Mouse (Mus musculus) Patski (cell line): ENCODE data around the gene Mettl27. TPM values are rescaled to one million over a fixed set of nuclear protein-coding genes. Genes with fewer than 3 reads are reported as not detected.

Experiments used
- ATAC-seq: fragments of 100-300 bp; one replicate; pipeline ENCODE4 v1.8.0; 2021
- CTCF ChIA-PET: fragments of 350-600 bp; sonication (Branson Sonifier 250); formaldehyde crosslinking; loops from one replicate; lab custom pipeline; 2022; ENCODE audit warnings: inconsistent platforms; lab: Charles Lee
- POLR2A ChIA-PET: fragments of 350-600 bp; sonication (Branson Sonifier 250); formaldehyde crosslinking; loops from one replicate; lab custom pipeline; 2022; ENCODE audit warnings: antibody characterized with exemption, inconsistent platforms; lab: Charles Lee
- DNase-seq: peaks from one replicate; pipeline ENCODE4 v3.0.0-alpha.2; 2011; ENCODE audit warnings: low read depth, low spot score
- H3K27me3 ChIP-seq: fragments of 371-371 bp; one replicate; pipeline ENCODE4 v1.5.1; 2021
- CTCF ChIP-seq: fragments of 100-300 bp; IDR thresholded peaks from one replicate; pipeline ENCODE4 v1.5.1; 2021
- in situ Hi-C: fragments of 300-500 bp; cut with MboI; formaldehyde crosslinking; loops from 3 replicates; pipeline ENCODE4 v1.11.1; 2018; ENCODE audit warnings: low pct_unique_long_range_greater_than_20kb, mixed read lengths
- polyA plus RNA-seq: library from polyadenylated mRNA; unstranded; gene quantifications from one replicate; pipeline ENCODE4 v1.2.3, GENCODE M21; 2021

Gene Mettl27
- polyA plus RNA-seq = 27.5 TPM

GRCm38 (mm10) chr5:134932179-134932902 is at the start of gene Mettl27:
Gene Mettl27 (plus strand): TSS chr5:134932368.
- POLR2A ChIA-PET = interaction anchor here (0.6 to 2.6 kb wide), 3 partner anchors 10 to 955 kb away, joined by 3 to 17 read pairs (median 4); partner anchors contain the start of gene Hspb1
- in situ Hi-C loops = no loop called here
- DNase-seq (peak; percentile 71), ATAC-seq (peak; percentile 94)
- no peak for TF ChIP-seq CTCF
- CTCF ChIA-PET = interaction anchor here (0.7 to 6.4 kb wide), 7 partner anchors 20 to 83 kb away, joined by 3 to 86 read pairs (median 4); no protein-coding TSS in a partner anchor
- no peaks in the 10 kb centered on the region for H3K27me3 ChIP-seq

GRCm38 (mm10) chr5:134883077-134883476 is 49.1 kb upstream of the Mettl27 start:
- ATAC-seq (no peak), DNase-seq (no peak)
- POLR2A ChIA-PET = no interaction called here
- CTCF ChIA-PET = no interaction called here
- no peak for TF ChIP-seq CTCF
- H3K27me3 ChIP-seq = peaks cover 9% of the 10 kb centered on the region
- in situ Hi-C loops = no loop called here

- no peak for TF ChIP-seq CTCF
- DNase-seq (no peak), ATAC-seq (no peak)
- ChIA-PET POLR2A (interaction anchor here (0.7 kb wide), 1 partner anchor 120 kb away, joined by 3 read pairs; no protein-coding TSS in a partner anchor), CTCF (interaction anchor here (0.7 kb wide), 1 partner anchor 19 kb away, joined by 3 read pairs; no protein-coding TSS in a partner anchor)
- peaks cover 6% of the 10 kb centered on the region for H3K27me3 ChIP-seq
- in situ Hi-C loops = no loop called here
Measured at GRCm38 (mm10) chr5:134887447-134888335, 44.5 kb upstream of the Mettl27 start.

GRCm38 (mm10) chr5:134888505-134888904 is 43.7 kb upstream of the Mettl27 start:
- TF ChIP-seq CTCF = no peak
- H3K27me3 ChIP-seq = peaks cover 6% of the 10 kb centered on the region
- POLR2A ChIA-PET = no interaction called here
- in situ Hi-C loops = no loop called here
- CTCF ChIA-PET = interaction anchor here (0.7 kb wide), 1 partner anchor 19 kb away, joined by 3 read pairs; no protein-coding TSS in a partner anchor
- no peak for DNase-seq
- no peak for ATAC-seq

GRCm38 (mm10) chr5:134890601-134891054 is 41.5 kb upstream of the Mettl27 start:
- ChIA-PET CTCF (no interaction called here), POLR2A (no interaction called here)
- peaks cover 6% of the 10 kb centered on the region for H3K27me3 ChIP-seq
- no peak for TF ChIP-seq CTCF
- DNase-seq (no peak), ATAC-seq (no peak)
- in situ Hi-C loops = no loop called here

- peaks cover 6% of the 10 kb centered on the region for H3K27me3 ChIP-seq
- ATAC-seq (no peak), DNase-seq (no peak)
- no peak for TF ChIP-seq CTCF
- in situ Hi-C loops = no loop called here
- ChIA-PET POLR2A (no interaction called here), CTCF (interaction anchor here (1.5 kb wide), 1 partner anchor 42 kb away, joined by 3 read pairs; no protein-coding TSS in a partner anchor)
Measured at GRCm38 (mm10) chr5:134891552-134891951, 40.6 kb upstream of the Mettl27 start.

GRCm38 (mm10) chr5:134892717-134893116 is 39.5 kb upstream of the Mettl27 start:
- DNase-seq (no peak), ATAC-seq (no peak)
- peaks cover 3% of the 10 kb centered on the region for H3K27me3 ChIP-seq
- in situ Hi-C loops = no loop called here
- no peak for TF ChIP-seq CTCF
- ChIA-PET POLR2A (interaction anchor here (0.7 kb wide), 1 partner anchor 136 kb away, joined by 3 read pairs; no protein-coding TSS in a partner anchor), CTCF (interaction anchor here (1.5 kb wide), 1 partner anchor 43 kb away, joined by 3 read pairs; no protein-coding TSS in a partner anchor)

GRCm38 (mm10) chr5:134895291-134895690 is 36.9 kb upstream of the Mettl27 start:
- ChIA-PET CTCF (interaction anchor here (1.6 kb wide), 1 partner anchor 12 kb away, joined by 8 read pairs; no protein-coding TSS in a partner anchor), POLR2A (interaction anchor here (0.6 kb wide), 1 partner anchor 18 kb away, joined by 3 read pairs; no protein-coding TSS in a partner anchor)
- DNase-seq (no peak), ATAC-seq (no peak)
- H3K27me3 ChIP-seq = peaks cover 7% of the 10 kb centered on the region
- TF ChIP-seq CTCF = no peak
- in situ Hi-C loops = no loop called here

GRCm38 (mm10) chr5:134896965-134897364 is 35.2 kb upstream of the Mettl27 start:
- POLR2A ChIA-PET = interaction anchor here (0.6 to 1.2 kb wide), 2 partner anchors 189 to 362 kb away, joined by 3 to 7 read pairs; no protein-coding TSS in a partner anchor
- no peak for TF ChIP-seq CTCF
- CTCF ChIA-PET = interaction anchor here (1.2 kb wide), 1 partner anchor 10 kb away, joined by 4 read pairs; no protein-coding TSS in a partner anchor

GRCm38 (mm10) chr5:134897596-134897995 is 34.6 kb upstream of the Mettl27 start:
- peaks cover 9% of the 10 kb centered on the region for H3K27me3 ChIP-seq
- no peak for ATAC-seq
- TF ChIP-seq CTCF = no peak
- in situ Hi-C loops = no loop called here
- CTCF ChIA-PET = interaction anchor here (1.2 kb wide), 1 partner anchor 10 kb away, joined by 4 read pairs; no protein-coding TSS in a partner anchor
- no peak for DNase-seq
- POLR2A ChIA-PET = interaction anchor here (1.2 kb wide), 1 partner anchor 189 kb away, joined by 7 read pairs; no protein-coding TSS in a partner anchor

More at GRCm38 (mm10) chr5:134896965-134897364, 35.2 kb upstream of the Mettl27 start:
- DNase-seq (no peak), ATAC-seq (no peak)
- H3K27me3 ChIP-seq = peaks cover 7% of the 10 kb centered on the region
- in situ Hi-C loops = no loop called here
